Mouse (Mus musculus) adrenal gland, postnatal 14 days (tissue): ENCODE measurements around the gene Adgre1. TPM values are rescaled to one million over a fixed set of nuclear protein-coding genes. Genes with fewer than 3 reads are reported as not detected.

Experiments used
- total RNA-seq: library from RNA; stranded (reverse); gene quantifications from 2 replicates; pipeline ENCODE4 v1.2.3, GENCODE M21; 2021

Adgre1 gene
- total RNA-seq, 1 experiment from 2014 or later: 5.9 TPM

Other genes starting within 250 kb of the Adgre1 start
- not detected in 2 replicates for gene Cd70, start 208.9 kb upstream of the Adgre1 start, total RNA-seq
- gene Tnfsf14, start 164.5 kb upstream of the Adgre1 start, total RNA-seq: 0.19 and 0.53 TPM in 2 replicates
- gene C3, start 130.6 kb upstream of the Adgre1 start, total RNA-seq: 181 and 603 TPM in 2 replicates
- 54.2 and 56.4 TPM in 2 replicates for gene Gpr108, start 110.2 kb upstream of the Adgre1 start, total RNA-seq
- gene Trip10, start 109.2 kb upstream of the Adgre1 start, total RNA-seq: 38.5 and 45.1 TPM in 2 replicates
- 2.8 and 9.7 TPM in 2 replicates for gene Vav1, start 79.6 kb upstream of the Adgre1 start, total RNA-seq
- gene Vmn2r120, start 186.8 kb downstream of the Adgre1 start, total RNA-seq: not detected in 2 replicates